Mouse (Mus musculus): ENCODE results near the gene Tex14. TPM values are rescaled to one million over a fixed set of nuclear protein-coding genes. Genes with fewer than 3 reads are reported as not detected.
A peak's percentile ranks its signal among the peaks of the same experiment; 100 is the strongest.

Tex14 gene
- polyA plus RNA-seq, 1 experiment, result 0.39 TPM

DNA sequence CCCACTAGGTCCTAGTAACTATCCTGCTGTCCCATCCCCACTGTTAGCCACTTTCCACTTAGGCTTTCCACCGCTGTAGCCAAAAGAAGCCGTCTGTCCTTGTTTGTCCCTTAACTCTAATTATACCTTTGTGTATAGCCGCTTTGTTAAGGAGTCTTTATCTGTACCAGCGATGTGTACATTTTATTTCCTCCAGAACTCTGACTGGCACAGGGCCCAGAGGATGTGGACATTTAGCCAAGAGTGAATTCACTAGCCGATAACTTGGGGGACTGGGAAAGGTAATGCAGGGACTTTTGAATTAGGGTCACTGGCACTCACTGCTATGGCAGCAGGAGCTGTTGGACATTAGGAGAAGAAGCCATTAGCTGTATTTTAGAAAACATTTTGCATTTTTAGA is 149.5 kb downstream of the Tex14 start:
- H3K4me1 ChIP-seq (ENCODE audit: control insufficient read depth, insufficient read depth, low read length), result peaks cover 2% of the 10 kb centered on the region; the same call in 1 of the 2 replicates
- no peak for TF ChIP-seq CTCF (IDR thresholded peaks at IDR 0.05; ENCODE audit: insufficient read depth, low read length)
- TF ChIP-seq POLR2A (IDR thresholded peaks at IDR 0.05; ENCODE audit: borderline replicate concordance, extremely low read depth, low read depth, low read length), result no peak
- no peak overlapping the region for H3K4me3 ChIP-seq (replicated peaks; ENCODE audit: extremely low read depth, low read depth, low read length)
- WGBS, result 20% methylated on average over 5 of the region's 5 CpGs
- peak; percentile 41 for DNase-seq

- no peak for DNase-seq
- H3K4me3 ChIP-seq (replicated peaks; ENCODE audit: extremely low read depth, low read depth, low read length), result no peak overlapping the region
- H3K4me1 ChIP-seq (ENCODE audit: control insufficient read depth, insufficient read depth, low read length), result peaks cover 2% of the 10 kb centered on the region; the same call in 1 of the 2 replicates
- TF ChIP-seq POLR2A (IDR thresholded peaks at IDR 0.05; ENCODE audit: borderline replicate concordance, extremely low read depth, low read depth, low read length), result no peak
- TF ChIP-seq CTCF (IDR thresholded peaks at IDR 0.05; ENCODE audit: insufficient read depth, low read length), result no peak
- 19% methylated on average over 2 of the region's 2 CpGs for WGBS
Measured at GRCm38 (mm10) chr11:87555106-87555703, 150.3 kb downstream of the Tex14 start.

GRCm38 (mm10) chr11:87561208-87561607 is 156.3 kb downstream of the Tex14 start:
- WGBS, result 56% methylated on average over 6 of the region's 6 CpGs
- no peaks in the 10 kb centered on the region for H3K4me1 ChIP-seq (ENCODE audit: control insufficient read depth, insufficient read depth, low read length)
- no peak overlapping the region for H3K4me3 ChIP-seq (replicated peaks; ENCODE audit: extremely low read depth, low read depth, low read length)
- no peak for DNase-seq
- no peak for TF ChIP-seq POLR2A (IDR thresholded peaks at IDR 0.05; ENCODE audit: borderline replicate concordance, extremely low read depth, low read depth, low read length)
- TF ChIP-seq CTCF (IDR thresholded peaks at IDR 0.05; ENCODE audit: insufficient read depth, low read length), result no peak

- TF ChIP-seq CTCF (IDR thresholded peaks at IDR 0.05; ENCODE audit: insufficient read depth, low read length) (no peak), POLR2A (IDR thresholded peaks at IDR 0.05; ENCODE audit: borderline replicate concordance, extremely low read depth, low read depth, low read length) (no peak)
- H3K4me1 ChIP-seq (ENCODE audit: control insufficient read depth, insufficient read depth, low read length), result peaks cover 6% of the 10 kb centered on the region; the same call in 1 of the 2 replicates
- WGBS, result 49% methylated on average over 3 of the region's 3 CpGs
Measured at GRCm38 (mm10) chr11:87566501-87566900, 161.6 kb downstream of the Tex14 start, which contains the start of gene Gm11492. Gene Gm11492, plus strand, starts transcription at chr11:87566653.

DNA sequence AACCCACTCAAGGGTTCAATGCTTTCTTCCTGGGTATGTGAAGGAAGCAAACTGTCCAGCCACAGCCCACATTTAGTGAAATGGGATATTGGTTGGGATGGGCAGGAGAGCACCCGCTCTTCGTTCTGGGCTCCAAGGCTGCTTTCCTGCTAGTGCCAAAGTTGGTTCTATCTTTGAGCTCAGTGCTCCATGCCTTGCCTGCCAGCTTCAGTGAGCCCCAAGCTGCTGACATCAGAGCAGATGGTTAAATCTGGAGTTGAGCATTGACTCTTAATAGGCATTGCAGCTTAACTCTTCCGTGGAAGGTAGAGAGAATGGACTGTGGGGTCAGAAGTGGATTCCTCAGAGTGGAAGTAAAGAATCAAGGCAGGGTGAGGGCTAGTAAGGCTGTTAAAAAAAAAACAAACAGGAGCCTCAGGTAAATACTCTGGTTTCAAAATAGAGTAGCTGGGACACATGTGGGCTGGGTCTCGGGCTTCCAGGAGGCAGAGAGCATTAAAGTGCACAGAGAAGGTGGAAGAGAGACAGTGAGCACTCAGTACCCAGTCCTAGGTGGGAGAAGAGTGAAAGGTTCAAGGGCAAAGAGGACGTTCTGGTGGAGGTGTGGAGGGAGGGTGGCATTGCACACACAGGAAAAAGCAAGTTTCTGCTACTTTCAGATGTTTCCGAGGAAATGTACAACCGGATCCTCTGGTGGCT is 163.5 kb downstream of the Tex14 start, which contains the start of gene Sept4:
TSS of gene Sept4 (plus strand) at position 649 of the 699 bp plus-strand sequence.
- TF ChIP-seq CTCF (IDR thresholded peaks at IDR 0.05; ENCODE audit: insufficient read depth, low read length) (no peak), POLR2A (IDR thresholded peaks at IDR 0.05; ENCODE audit: borderline replicate concordance, extremely low read depth, low read depth, low read length) (no peak)
- no peak for DNase-seq
- Histone ChIP-seq H3K4me1 (ENCODE audit: control insufficient read depth, insufficient read depth, low read length) (peaks cover 6% of the 10 kb centered on the region; the same call in 1 of the 2 replicates), H3K4me3 (replicated peaks; ENCODE audit: extremely low read depth, low read depth, low read length) (no peak within 1 kb of the TSS)
- WGBS, result 76% methylated on average over 7 of the region's 7 CpGs

More at GRCm38 (mm10) chr11:87566501-87566900, 161.6 kb downstream of the Tex14 start, which contains the start of gene Gm11492:
- DNase-seq, result no peak
- H3K4me3 ChIP-seq (replicated peaks; ENCODE audit: extremely low read depth, low read depth, low read length), result no peak within 1 kb of the TSS

- 67% methylated on average over 5 of the region's 5 CpGs for WGBS
- Histone ChIP-seq H3K4me1 (ENCODE audit: control insufficient read depth, insufficient read depth, low read length) (peaks cover 6% of the 10 kb centered on the region; the same call in 1 of the 2 replicates), H3K4me3 (replicated peaks; ENCODE audit: extremely low read depth, low read depth, low read length) (no peak overlapping the region)
- no peak for TF ChIP-seq CTCF (IDR thresholded peaks at IDR 0.05; ENCODE audit: insufficient read depth, low read length)
- no peak for TF ChIP-seq POLR2A (IDR thresholded peaks at IDR 0.05; ENCODE audit: borderline replicate concordance, extremely low read depth, low read depth, low read length)
- DNase-seq, result no peak
Measured at GRCm38 (mm10) chr11:87570743-87571142, 165.9 kb downstream of the Tex14 start.

DNA sequence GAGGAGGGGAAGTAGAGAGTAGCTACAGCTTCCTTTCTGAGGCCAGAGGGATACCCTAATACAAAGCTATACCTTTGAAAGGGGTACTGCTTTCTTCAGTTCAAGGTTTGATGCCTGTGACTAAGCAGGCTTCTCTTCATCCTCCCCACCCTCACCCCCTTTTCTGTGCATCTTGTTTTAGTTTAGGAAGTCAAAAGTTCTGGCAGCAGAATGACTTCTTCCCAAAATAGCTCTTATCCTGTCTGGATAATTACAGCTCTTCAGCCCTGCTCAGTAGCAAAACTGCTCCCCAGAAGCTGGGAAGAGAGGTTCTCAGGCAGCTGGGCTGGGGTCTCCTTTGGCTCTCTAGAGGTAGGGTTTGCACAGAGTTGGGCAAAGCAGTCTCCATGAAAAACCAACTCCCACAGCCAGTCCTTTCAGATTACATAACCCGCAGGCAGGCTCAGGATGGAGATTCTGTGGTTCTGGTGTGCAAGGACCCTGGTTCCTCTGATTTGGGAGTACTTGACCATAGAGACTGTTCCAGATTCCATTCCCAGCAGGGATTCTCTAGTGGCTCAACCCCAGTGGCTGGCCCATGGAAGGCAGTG is 166.6 kb downstream of the Tex14 start:
- H3K4me1 ChIP-seq (ENCODE audit: control insufficient read depth, insufficient read depth, low read length), result peaks cover 6% of the 10 kb centered on the region; the same call in 1 of the 2 replicates
- DNase-seq, result no peak
- H3K4me3 ChIP-seq (replicated peaks; ENCODE audit: extremely low read depth, low read depth, low read length), result no peak overlapping the region
- TF ChIP-seq POLR2A (IDR thresholded peaks at IDR 0.05; ENCODE audit: borderline replicate concordance, extremely low read depth, low read depth, low read length), result no peak
- TF ChIP-seq CTCF (IDR thresholded peaks at IDR 0.05; ENCODE audit: insufficient read depth, low read length), result no peak
- 71% methylated on average over 1 of the region's 1 CpGs for WGBS

- no peak for DNase-seq
- TF ChIP-seq POLR2A (IDR thresholded peaks at IDR 0.05; ENCODE audit: borderline replicate concordance, extremely low read depth, low read depth, low read length), result no peak
- no peak overlapping the region for H3K4me3 ChIP-seq (replicated peaks; ENCODE audit: extremely low read depth, low read depth, low read length)
- WGBS, result 66% methylated on average over 7 of the region's 7 CpGs
- H3K4me1 ChIP-seq (ENCODE audit: control insufficient read depth, insufficient read depth, low read length), result peaks cover 11% of the 10 kb centered on the region; the same call in 1 of the 2 replicates
Measured at GRCm38 (mm10) chr11:87573751-87574150, 168.9 kb downstream of the Tex14 start.

DNA sequence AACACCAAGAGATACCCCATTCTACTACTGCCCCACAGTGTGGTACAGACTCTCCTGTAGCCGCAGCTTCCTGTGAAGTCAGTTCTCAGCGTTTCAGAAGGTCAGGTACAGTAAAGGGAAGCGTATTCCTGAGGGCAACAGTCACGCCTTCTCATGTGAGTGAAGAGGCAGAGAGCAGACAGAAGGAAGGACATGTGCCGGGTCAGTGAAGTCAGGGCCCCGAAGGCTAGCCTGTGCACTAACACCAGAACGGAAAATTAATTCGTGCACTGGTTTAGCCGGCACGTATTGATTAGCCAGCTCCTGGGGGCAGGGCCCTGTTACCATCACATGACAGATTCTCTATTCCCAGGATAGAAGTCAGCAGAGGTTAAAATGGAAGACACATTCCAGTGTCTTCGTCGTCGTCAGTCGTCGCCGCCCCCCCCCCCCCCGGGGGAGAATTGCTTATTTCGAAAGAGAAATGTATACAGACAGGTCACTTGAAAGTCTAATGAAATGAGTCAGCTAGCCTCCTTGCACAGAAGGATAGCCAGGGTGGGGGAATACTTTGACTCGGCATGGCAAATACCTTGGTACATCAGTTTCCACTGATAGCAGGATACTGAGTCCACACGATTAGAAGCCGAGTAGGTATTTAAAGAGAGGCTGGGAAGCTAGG is 169.8 kb downstream of the Tex14 start:
- no peak for DNase-seq

More for the DNA sequence above, 169.8 kb downstream of the Tex14 start:
- Histone ChIP-seq H3K4me1 (ENCODE audit: control insufficient read depth, insufficient read depth, low read length) (peaks cover 11% of the 10 kb centered on the region; the same call in 1 of the 2 replicates), H3K4me3 (replicated peaks; ENCODE audit: extremely low read depth, low read depth, low read length) (no peak overlapping the region)
- TF ChIP-seq CTCF (IDR thresholded peaks at IDR 0.05; ENCODE audit: insufficient read depth, low read length) (no peak), POLR2A (IDR thresholded peaks at IDR 0.05; ENCODE audit: borderline replicate concordance, extremely low read depth, low read depth, low read length) (no peak)
- 56% methylated on average over 21 of the region's 21 CpGs for WGBS
